Mouse (Mus musculus) cerebellum, postnatal 4 days (tissue): ENCODE measurements around the gene Mex3a.

Experiments
- DNase-seq, 2 experiments: peaks; one replicate each; pipeline ENCODE4 v3.0.0; 2022; ENCODE audit warnings: low spot score in 2 of 2, mixed read lengths in 1 of 2

The Mex3a gene

DNA sequence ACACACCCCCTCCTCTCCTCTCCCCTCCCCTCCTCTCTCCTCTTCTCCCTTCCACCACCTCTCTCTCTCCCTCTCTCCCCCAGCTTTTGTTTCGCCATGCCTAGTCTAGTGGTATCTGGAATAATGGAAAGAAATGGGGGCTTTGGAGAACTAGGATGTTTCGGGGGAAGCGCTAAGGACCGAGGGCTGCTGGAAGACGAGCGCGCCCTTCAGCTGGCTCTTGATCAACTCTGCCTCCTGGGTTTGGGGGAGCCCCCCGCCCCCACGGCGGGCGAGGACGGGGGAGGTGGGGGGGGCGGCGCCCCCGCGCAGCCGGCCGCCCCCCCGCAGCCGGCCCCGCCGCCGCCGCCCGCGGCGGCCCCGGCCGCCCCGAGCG, at the start of gene Mex3a:
Gene Mex3a (plus strand): TSS at position 97 of the 376 bp plus-strand sequence.
- no peak for DNase-seq

DNA sequence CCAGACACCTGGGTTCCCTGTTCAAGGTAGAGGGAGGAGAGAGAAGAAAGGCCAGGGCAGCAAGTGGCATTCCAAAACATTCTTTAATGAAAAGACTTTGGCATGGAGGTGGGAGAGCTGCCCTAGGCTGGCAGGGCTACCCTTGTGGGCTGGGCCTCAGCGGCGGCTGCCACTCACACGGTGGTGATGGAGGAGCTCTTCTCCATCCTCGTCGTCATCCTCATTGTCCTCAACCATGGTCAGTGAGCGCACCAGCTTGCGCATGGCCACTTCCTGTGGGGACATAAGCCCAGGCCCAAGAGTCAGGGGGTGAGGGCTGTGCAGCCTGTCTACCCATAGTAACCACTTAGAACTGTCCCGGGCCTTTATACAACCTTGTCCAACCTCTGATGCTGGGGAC, 49.1 kb upstream of the Mex3a start:
- DNase-seq: no peak

GRCm38 (mm10) chr3:88483621-88484020, 48.6 kb upstream of the Mex3a start:
- DNase-seq: peak; percentile 58 to 81

DNA sequence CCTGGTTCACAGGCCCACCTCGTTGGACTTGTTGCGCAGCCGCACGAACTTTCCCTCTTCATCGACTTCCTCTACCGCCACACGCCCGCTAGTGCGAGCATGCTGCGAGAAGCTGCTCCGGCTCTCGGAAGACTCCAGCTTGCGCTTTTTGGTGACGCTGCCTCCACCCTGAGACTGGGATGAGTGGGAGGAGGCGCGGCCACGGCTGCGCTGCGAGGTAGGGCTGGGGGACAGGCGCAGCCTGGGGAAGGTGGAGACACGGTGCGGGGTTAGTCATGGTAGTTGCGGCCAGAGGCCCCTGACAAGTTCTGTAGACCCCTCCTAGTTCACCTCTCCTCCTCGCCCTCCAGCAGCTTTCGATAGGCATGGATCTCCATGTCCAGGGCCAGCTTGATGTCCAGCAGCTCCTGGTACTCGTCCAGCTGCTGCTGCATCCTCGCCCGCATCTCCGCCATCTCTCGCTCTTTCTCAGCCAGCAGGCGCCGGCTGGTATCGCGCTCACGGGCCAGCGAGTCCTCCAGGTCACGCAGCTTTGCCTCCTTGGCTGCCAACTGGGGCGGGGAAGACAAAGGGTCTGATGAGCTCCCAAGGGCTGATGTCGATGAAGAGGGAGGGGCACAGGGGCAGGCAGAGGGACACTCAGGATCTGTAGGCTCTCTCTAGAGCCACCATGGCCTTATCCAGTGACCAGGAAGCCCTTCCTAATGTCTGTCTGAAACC, 47.4 kb upstream of the Mex3a start:
- DNase-seq: peak in 1 of 2 experiments; percentile 55

DNA sequence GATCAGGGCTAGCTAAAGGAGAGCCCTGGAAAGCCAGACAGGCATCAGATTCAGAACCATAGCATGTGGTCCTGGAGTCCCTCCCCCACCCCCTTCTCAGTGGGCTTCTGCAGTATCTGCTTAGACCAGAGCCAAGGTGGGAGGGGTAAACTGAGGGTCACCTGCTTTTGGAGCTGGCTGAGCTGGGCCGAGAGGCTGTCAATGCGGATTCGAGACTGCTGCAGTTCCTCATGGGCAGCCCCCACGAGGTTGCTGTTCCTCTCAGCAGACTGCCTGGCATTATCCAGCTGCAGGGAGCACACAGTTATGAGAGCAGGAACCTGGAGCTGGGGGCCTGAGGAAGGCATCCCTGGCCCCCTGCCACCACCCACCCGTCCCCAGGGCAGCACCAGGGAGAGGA, 46.2 kb upstream of the Mex3a start:
- no peak for DNase-seq

- DNase-seq: no peak
Measured at GRCm38 (mm10) chr3:88486887-88487286, 45.3 kb upstream of the Mex3a start.

- DNase-seq: no peak
Measured at GRCm38 (mm10) chr3:88487396-88487795, 44.8 kb upstream of the Mex3a start.

GRCm38 (mm10) chr3:88493706-88494582, 38.3 kb upstream of the Mex3a start:
- DNase-seq: no peak

DNA sequence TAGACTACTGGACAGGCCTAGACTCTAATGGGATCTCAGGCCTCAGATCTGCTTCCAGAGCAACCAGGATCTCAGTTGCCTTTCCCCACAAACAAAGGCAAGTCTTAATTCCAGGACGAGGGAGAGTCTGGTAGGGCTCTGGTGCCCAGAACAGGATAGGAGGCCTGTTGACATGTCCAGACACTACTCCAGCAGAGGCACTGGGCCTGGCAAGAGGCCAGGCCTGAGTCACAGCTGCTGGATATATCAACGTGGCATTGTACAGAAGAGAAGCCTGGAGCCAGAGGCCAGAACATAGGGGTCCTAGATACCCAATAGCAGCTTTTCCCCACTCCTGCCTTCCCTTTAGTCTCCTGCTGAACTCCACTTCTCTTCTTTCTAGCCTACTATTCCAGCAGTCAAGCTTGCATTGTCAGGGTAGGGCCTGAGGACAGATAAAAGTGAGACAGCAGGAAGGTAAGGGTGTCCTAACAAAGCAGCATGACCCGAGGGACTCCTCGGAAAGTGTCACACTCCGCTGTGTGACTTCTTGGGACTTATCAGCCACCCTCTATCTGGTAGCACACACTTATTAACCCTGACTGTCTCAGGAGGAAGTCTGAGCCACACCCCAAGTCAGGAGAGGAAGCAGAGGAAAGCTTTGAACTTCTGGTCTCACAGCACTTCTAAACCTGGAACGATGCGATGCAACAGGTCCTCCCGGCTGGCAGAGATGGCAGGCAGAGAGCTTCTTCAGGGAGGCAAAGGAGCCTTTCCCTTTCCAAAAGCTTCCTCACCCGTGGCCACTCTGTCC, 37.2 kb upstream of the Mex3a start:
- no peak for DNase-seq

GRCm38 (mm10) chr3:88495741-88496415, 36.3 kb upstream of the Mex3a start:
- no peak for DNase-seq

- DNase-seq: no peak
Measured at GRCm38 (mm10) chr3:88499580-88499979, 32.6 kb upstream of the Mex3a start.

GRCm38 (mm10) chr3:88500087-88500486, 32.1 kb upstream of the Mex3a start:
- DNase-seq: no peak

DNA sequence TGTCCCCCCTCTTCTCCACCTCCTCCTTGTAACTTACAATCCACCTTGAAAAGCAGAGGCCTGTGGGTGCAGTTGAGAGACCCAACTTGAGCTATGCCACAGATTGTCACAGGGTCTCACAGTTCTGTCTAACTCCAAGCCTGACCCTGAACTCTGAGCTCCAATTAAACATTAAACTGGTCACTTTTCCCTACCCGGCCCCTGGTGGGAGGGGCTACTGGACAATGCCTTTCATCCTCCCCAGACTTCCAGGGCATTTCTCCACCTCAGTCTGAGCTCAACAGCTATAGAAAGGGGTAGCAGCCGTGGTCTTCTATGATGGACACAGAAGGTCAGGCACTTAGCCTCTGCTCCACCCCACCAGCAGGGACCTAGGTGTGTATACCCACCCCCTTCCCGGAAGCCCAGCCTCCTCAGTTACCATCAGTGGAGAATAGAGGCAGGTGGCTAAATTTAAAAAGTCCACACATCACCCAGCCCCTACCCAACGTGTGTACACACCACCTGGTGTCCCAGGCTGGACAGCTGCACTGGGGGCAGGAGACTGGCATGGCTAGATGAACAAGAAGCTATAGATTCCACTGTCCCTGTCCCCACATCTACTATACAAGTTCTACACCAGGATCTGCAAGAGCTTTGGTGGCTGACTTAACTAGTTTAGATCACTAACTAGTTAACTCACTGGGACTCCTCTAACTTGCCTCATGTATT, 31.4 kb upstream of the Mex3a start:
- no peak for DNase-seq

DNA sequence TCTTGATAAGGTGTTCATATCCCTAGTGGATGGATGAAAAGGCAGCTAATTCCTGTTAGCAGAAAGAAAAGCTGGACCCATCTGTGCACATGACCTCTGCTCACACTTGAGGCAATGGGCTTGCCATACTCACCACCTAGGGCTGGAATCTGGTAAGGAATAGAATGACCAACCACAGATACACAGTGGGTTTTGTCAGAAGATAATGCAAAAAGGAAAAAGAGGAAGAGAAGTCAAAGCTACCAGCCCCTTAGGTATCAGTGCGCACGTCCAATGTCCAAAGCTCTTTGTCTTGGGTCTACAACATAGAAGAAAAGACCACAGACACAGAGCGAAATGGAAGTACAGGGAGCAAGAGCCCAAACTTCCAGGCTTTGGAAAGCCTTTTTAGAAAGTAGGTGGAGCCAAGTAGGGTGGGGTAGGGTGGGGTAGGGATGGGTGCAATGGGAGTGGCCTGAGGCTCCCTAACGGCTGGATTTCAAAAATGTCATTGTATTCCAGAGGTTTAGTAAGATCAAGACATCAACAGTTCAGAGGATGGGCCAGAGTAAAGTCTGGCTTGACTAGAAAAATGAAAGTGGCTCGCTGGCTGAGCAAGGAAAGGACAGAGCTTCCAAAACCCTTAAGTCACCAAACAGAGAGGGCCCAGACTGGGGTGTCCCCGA, 30.7 kb upstream of the Mex3a start:
- no peak for DNase-seq

DNA sequence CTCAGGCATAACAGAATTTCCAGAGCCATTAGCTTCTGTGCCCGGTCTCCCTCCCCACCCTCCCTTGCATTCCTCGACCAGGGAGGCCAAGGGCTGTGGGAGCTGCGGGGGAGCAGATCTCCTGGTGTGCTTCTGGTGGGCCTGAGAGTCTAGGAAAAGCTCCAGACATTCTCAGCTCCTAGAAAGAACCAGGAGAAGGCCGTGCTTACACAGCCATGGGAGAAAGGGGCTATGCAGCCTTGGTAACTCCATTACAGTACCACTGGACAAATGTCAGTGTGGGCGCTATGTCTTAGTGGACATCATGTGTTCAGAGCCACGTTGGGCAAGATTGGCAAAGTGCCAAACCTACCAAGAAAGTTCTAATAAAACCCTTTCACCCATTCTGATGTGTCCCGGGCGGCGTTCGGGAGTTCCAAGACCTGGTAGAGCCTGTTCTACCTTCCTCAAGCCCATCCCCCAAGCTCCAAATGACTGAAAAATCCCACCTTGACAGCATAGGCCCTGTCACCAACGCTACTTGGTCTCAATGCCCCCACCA, 30.1 kb upstream of the Mex3a start:
- no peak for DNase-seq

GRCm38 (mm10) chr3:88502641-88503504, 29.3 kb upstream of the Mex3a start:
- DNase-seq: peak; percentile 71 to 75

DNA sequence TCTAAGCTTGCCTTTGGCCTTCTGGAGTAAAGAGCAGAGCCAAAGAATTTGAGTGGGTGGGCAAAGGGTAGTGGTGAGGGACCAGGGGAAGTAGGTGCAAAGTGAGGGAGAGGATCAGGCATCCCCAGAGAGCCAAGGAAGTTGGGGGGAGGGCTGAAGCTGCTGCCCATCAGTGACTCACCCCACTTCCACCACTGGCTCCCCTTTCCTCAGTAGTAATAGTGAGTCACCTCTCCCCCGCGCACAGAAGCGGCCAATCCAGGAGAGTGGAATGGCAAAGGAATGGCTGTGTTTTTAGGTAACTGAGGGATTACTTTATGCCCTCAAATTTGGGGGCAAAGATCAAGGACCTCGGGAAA, 28.7 kb upstream of the Mex3a start:
- no peak for DNase-seq

DNA sequence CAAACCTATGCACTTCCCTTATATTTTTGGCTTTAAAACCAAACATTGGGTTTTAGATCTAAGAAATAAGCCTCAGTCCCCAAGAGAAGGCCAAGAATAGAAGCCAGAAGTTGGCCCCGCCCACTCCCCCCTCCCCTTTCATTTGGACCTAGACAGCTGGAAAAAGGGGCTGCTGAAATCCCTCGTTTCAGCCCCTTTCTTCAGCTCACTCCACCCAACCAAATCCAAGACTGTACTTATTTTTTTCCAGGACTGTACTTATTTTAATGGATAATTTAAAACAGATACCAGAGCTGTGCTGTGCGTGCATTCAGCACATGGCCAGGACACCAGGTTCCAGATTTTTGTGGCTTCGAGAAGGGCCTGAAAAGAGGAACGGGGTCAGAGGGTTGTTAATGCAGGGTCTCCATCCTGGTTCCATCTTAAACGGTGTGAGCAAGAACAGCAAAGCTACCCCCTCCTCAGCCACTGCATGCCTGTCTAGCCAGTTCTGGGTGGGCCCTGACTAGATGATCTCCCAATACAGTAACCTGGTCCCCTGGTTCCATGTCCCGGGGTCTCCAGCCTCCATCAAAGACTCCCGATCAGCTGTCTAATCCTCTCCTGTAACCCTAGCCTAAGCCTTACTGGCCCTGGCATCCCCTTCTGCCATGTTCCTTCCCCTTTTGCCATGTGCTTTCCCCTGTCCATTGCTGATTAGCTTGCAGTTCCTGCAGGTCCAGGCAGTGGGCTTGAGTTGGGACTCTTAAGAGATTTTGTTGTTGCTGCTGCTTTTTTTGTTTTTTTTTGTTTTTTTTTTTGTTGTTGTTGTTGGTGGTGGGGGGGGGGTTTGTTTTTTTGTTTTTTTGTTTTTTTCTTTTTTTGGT, 28.1 kb upstream of the Mex3a start:
- no peak for DNase-seq
